Mouse (Mus musculus) left cerebral cortex, postnatal 4 days (tissue): ENCODE results near the gene Cyp4a12a. TPM values are rescaled to one million over a fixed set of nuclear protein-coding genes. Genes with fewer than 3 reads are reported as not detected.
"Not testable (repeated sequence)": the region's sequence is repeated elsewhere in the genome, so short reads cannot be mapped to it uniquely, and the experiment has no call there.

Experiments used
- DNase-seq: peaks from one replicate; pipeline ENCODE4 v3.0.0-alpha.2; 2022
- intact Hi-C: fragments of 180-260 bp; cut with DNase I; formaldehyde crosslinking; loops from one replicate; pipeline ENCODE4 v1.15.1; 2025
- total RNA-seq, 2 experiments: library from RNA; stranded (reverse); gene quantifications; 2 replicates each; pipeline ENCODE4 v1.2.3; 2021

Cyp4a12a gene
- not detected for total RNA-seq

DNA sequence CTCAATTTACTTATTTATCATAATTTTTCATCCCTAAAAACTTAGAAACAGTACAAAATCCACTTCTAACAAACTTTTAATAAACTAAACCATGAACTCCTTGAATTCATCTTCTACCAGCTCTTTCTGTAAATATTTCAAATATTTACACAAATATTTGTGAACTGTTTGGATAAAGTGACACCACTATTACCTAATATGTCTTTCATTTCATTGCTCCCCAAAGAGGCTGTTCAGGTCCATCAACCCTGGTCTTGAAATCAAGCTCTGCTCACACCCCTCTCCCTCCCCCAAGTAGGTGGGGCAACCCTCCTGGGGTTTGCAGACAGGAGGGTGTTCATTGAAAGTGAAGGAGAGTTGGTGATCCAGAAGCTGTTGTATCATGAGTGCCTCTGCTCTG, at the start of gene Cyp4a12a:
TSS of gene Cyp4a12a (plus strand) at position 301 of the 400 bp plus-strand sequence.
- intact Hi-C loops, DNase-seq: not testable (repeated sequence)

DNA sequence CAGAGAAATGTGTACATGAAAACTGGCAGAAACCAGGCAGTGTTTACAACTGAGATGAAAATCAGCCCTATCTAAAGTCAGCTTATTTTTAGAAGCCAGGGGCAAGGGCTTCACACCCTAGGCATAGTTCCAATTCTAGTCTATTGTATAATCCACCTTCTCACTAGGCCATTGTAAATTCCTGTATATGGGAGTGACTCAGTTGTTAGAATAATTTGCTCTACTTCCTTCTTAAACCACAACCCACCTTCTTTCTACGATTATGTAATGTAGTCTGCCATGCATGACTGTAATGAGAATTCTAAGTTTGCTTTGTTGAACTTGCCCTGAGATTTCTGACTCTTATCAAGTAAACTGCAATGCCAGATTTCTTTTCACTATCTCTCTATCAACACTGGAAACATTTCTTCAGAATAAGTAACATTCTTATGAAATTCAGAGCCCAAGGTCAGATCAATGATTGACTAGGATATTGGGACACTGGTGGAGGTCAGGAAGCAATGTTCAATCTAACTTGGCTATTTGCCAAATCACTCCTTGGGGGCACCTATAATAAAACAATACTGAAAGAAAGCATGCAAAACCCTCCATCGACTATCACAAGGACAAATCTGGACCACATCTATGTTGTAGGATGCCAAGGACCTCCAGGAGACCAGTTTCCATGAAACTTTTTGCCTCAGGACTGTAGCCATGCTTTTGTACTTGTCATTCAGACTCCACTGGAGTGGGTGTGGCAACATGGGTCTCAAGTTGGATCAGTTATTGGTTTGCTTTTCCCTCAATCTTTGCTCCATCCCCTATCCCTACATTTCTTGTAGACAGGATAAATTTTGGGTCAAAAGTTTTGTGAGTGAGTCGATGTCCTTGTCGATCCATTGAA, 33.9 kb upstream of the Cyp4a12a start:
- intact Hi-C loops = not testable (repeated sequence)

GRCm38 (mm10) chr4:115278215-115278982, 20.4 kb upstream of the Cyp4a12a start:
- DNase-seq, intact Hi-C loops: not testable (repeated sequence)

More for the DNA sequence above, 33.9 kb upstream of the Cyp4a12a start:
- not testable (repeated sequence) for DNase-seq

DNA sequence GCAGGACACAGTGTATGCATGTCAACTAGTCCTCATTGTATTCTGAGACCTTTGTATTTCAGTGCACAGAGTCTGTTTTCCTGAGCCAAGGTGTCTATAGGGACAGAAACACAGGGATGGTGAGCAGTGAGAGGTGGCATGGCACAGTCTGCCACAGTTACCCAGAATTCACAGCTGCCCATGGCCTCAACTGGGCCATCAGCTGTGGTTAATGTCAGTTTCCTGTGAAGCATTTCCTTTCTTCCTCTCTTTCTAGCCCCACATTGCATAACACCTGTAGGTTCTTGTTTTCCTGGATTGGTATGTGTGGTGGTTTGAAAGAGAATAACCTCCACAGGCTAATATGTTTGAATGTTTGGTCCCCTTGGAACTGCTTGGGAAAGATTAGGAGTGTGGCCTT, 18.5 kb upstream of the Cyp4a12a start:
- intact Hi-C loops = no loop called here
- DNase-seq = no peak

DNA sequence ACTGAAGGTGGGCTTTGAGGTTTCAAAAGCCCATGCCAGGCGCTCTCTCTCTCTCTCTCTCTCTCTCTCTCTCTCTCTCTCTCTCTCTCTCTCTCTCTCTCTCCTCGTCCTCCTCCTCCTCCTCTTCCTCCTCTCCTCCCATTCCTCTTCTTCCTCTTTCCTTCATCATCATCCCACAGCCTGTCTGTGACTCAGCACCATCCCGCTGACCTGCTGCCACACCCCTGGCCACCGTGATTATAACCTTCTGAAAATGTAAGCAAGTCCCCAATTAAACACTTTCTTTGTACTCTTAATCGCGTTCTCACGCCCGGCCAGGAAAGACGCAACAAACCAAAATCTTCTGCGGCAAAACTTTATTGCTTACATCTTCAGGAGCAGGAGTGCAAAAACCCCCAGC, 18.1 kb upstream of the Cyp4a12a start:
- DNase-seq, intact Hi-C loops: not testable (repeated sequence)

DNA sequence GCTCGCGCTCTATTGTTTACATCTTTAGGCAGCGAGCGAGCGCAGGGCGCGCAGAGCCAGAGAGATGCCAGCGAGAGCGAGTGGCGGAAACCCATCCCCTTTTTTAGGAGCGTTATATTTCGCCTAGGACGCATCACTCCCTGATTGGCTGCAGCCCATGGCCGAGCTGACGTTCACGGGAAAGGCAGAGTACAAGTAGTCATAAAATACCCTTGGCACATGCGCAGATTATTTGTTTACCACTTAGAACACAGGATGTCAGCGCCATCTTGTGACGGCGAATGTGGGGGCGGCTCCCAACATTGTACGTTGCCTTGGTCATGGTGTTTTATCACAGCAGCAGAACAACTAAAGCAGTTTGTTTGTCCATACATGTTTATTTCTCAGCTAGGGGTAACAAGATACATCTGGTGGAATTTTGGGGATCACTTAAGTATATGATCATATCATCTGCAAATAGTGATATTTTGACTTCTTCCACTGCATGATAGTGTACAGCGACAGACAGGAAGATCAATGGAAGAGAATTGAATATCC, 17.5 kb upstream of the Cyp4a12a start:
- DNase-seq, intact Hi-C loops: not testable (repeated sequence)

- DNase-seq, intact Hi-C loops: not testable (repeated sequence)
These were observed 26.9 kb downstream of the Cyp4a12a start for GRCm38 (mm10) chr4:115325722-115326121.

- DNase-seq, intact Hi-C loops: not testable (repeated sequence)
These were observed 66.8 kb downstream of the Cyp4a12a start for GRCm38 (mm10) chr4:115365624-115366023.

GRCm38 (mm10) chr4:115368067-115368466, 69.2 kb downstream of the Cyp4a12a start:
- intact Hi-C loops, DNase-seq: not testable (repeated sequence)

Other genes with a start within 250 kb of the Cyp4a12a start
- 1 to 10 TPM; 2.1 to 2.4 TPM for gene Tal1, start 242.6 kb upstream of the Cyp4a12a start, total RNA-seq
- gene Pdzk1ip1, start 210.3 kb upstream of the Cyp4a12a start, total RNA-seq = under 1 TPM; 0.84 to 0.95 TPM
- 10 to 100 TPM; 21.1 to 22.1 TPM for gene Cyp4x1, start 164.8 kb upstream of the Cyp4a12a start, total RNA-seq
- not detected for gene Cyp4a29, start 57.0 kb upstream of the Cyp4a12a start, total RNA-seq
- gene Cyp4a12b, start 112.6 kb downstream of the Cyp4a12a start, total RNA-seq = not detected
- gene Cyp4a30b, start 153.6 kb downstream of the Cyp4a12a start, total RNA-seq = not detected
- not detected for gene Cyp4a14, start 197.1 kb downstream of the Cyp4a12a start, total RNA-seq
- not detected for gene Cyp4a10, start 219.2 kb downstream of the Cyp4a12a start, total RNA-seq